Mouse (Mus musculus): ENCODE data around the gene Gtpbp3. TPM values are rescaled to one million over a fixed set of nuclear protein-coding genes. Genes with fewer than 3 reads are reported as not detected.

The Gtpbp3 gene
- polyA plus RNA-seq, 1 experiment: 56.8 TPM

- TF ChIP-seq CTCF (IDR thresholded peaks at IDR 0.05; ENCODE audit: borderline replicate concordance, control insufficient read depth, extremely low read depth, insufficient read depth, low read length, poor library complexity) (no peak), POLR2A (IDR thresholded peaks at IDR 0.05; ENCODE audit: control insufficient read depth, extremely low read depth, insufficient read depth, low read length, poor library complexity) (no peak)
These were observed 33.2 kb upstream of the Gtpbp3 start for GRCm38 (mm10) chr8:71454668-71455067.

GRCm38 (mm10) chr8:71456906-71457305, 31.0 kb upstream of the Gtpbp3 start:
- H3K4me3 ChIP-seq (ENCODE audit: control insufficient read depth, insufficient read depth, low read length): no peak overlapping the region
- no peak overlapping the region for H3K27ac ChIP-seq (ENCODE audit: control insufficient read depth, insufficient read depth, low read length)
- WGBS: 87% methylated on average over 22 of the region's 22 CpGs
- H3K4me1 ChIP-seq (replicated peaks; ENCODE audit: control insufficient read depth, insufficient read depth, low read length): peaks cover 15% of the 10 kb centered on the region
- no peaks in the 10 kb centered on the region for H3K27me3 ChIP-seq (ENCODE audit: control insufficient read depth, insufficient read depth, low read length)
- peaks cover 43% of the 10 kb centered on the region for H3K36me3 ChIP-seq (ENCODE audit: control insufficient read depth, insufficient read depth, low read length)
- TF ChIP-seq POLR2A (IDR thresholded peaks at IDR 0.05; ENCODE audit: control insufficient read depth, extremely low read depth, insufficient read depth, low read length, poor library complexity) (no peak), CTCF (IDR thresholded peaks at IDR 0.05; ENCODE audit: borderline replicate concordance, control insufficient read depth, extremely low read depth, insufficient read depth, low read length, poor library complexity) (no peak)
- no peak for DNase-seq

More at GRCm38 (mm10) chr8:71454668-71455067, 33.2 kb upstream of the Gtpbp3 start:
- H3K36me3 ChIP-seq (ENCODE audit: control insufficient read depth, insufficient read depth, low read length): peaks cover 30% of the 10 kb centered on the region
- no peak overlapping the region for H3K4me3 ChIP-seq (ENCODE audit: control insufficient read depth, insufficient read depth, low read length)
- H3K27me3 ChIP-seq (ENCODE audit: control insufficient read depth, insufficient read depth, low read length): no peaks in the 10 kb centered on the region
- no peak for DNase-seq
- H3K4me1 ChIP-seq (replicated peaks; ENCODE audit: control insufficient read depth, insufficient read depth, low read length): 0 out of 2 replicates have a peak, but pooled peaks cover 3% of the 10 kb centered on the region
- no peak overlapping the region for H3K27ac ChIP-seq (ENCODE audit: control insufficient read depth, insufficient read depth, low read length)
- 92% methylated on average over 8 of the region's 8 CpGs for WGBS

GRCm38 (mm10) chr8:71457659-71458270, 30.1 kb upstream of the Gtpbp3 start:
- H3K4me3 ChIP-seq (ENCODE audit: control insufficient read depth, insufficient read depth, low read length): no peak overlapping the region
- H3K27me3 ChIP-seq (ENCODE audit: control insufficient read depth, insufficient read depth, low read length): no peaks in the 10 kb centered on the region
- H3K4me1 ChIP-seq (replicated peaks; ENCODE audit: control insufficient read depth, insufficient read depth, low read length): peaks cover 18% of the 10 kb centered on the region
- TF ChIP-seq CTCF (IDR thresholded peaks at IDR 0.05; ENCODE audit: borderline replicate concordance, control insufficient read depth, extremely low read depth, insufficient read depth, low read length, poor library complexity) (no peak), POLR2A (IDR thresholded peaks at IDR 0.05; ENCODE audit: control insufficient read depth, extremely low read depth, insufficient read depth, low read length, poor library complexity) (no peak)
- whole genome bisulfite sequencing: 96% methylated on average over 20 of the region's 20 CpGs
- no peak for DNase-seq
- H3K27ac ChIP-seq (ENCODE audit: control insufficient read depth, insufficient read depth, low read length): no peak overlapping the region
- peaks cover 43% of the 10 kb centered on the region for H3K36me3 ChIP-seq (ENCODE audit: control insufficient read depth, insufficient read depth, low read length)

GRCm38 (mm10) chr8:71460716-71461115, 27.2 kb upstream of the Gtpbp3 start:
- H3K4me1 ChIP-seq (replicated peaks; ENCODE audit: control insufficient read depth, insufficient read depth, low read length): peaks cover 30% of the 10 kb centered on the region
- WGBS: 97% methylated on average over 6 of the region's 6 CpGs

GRCm38 (mm10) chr8:71461152-71461840, 26.6 kb upstream of the Gtpbp3 start:
- WGBS: 96% methylated on average over 47 of the region's 47 CpGs
- Histone ChIP-seq H3K27ac (ENCODE audit: control insufficient read depth, insufficient read depth, low read length) (no peak overlapping the region), H3K4me1 (replicated peaks; ENCODE audit: control insufficient read depth, insufficient read depth, low read length) (peaks cover 30% of the 10 kb centered on the region), H3K4me3 (ENCODE audit: control insufficient read depth, insufficient read depth, low read length) (no peak overlapping the region), H3K36me3 (ENCODE audit: control insufficient read depth, insufficient read depth, low read length) (peaks cover 43% of the 10 kb centered on the region), H3K27me3 (ENCODE audit: control insufficient read depth, insufficient read depth, low read length) (no peaks in the 10 kb centered on the region)
- no peak for DNase-seq
- TF ChIP-seq POLR2A (IDR thresholded peaks at IDR 0.05; ENCODE audit: control insufficient read depth, extremely low read depth, insufficient read depth, low read length, poor library complexity) (no peak), CTCF (IDR thresholded peaks at IDR 0.05; ENCODE audit: borderline replicate concordance, control insufficient read depth, extremely low read depth, insufficient read depth, low read length, poor library complexity) (no peak)

More at GRCm38 (mm10) chr8:71460716-71461115, 27.2 kb upstream of the Gtpbp3 start:
- H3K27ac ChIP-seq (ENCODE audit: control insufficient read depth, insufficient read depth, low read length): no peak overlapping the region
- H3K27me3 ChIP-seq (ENCODE audit: control insufficient read depth, insufficient read depth, low read length): no peaks in the 10 kb centered on the region
- no peak for DNase-seq
- H3K4me3 ChIP-seq (ENCODE audit: control insufficient read depth, insufficient read depth, low read length): no peak overlapping the region
- H3K36me3 ChIP-seq (ENCODE audit: control insufficient read depth, insufficient read depth, low read length): peaks cover 43% of the 10 kb centered on the region
- no peak for TF ChIP-seq CTCF (IDR thresholded peaks at IDR 0.05; ENCODE audit: borderline replicate concordance, control insufficient read depth, extremely low read depth, insufficient read depth, low read length, poor library complexity)
- TF ChIP-seq POLR2A (IDR thresholded peaks at IDR 0.05; ENCODE audit: control insufficient read depth, extremely low read depth, insufficient read depth, low read length, poor library complexity): no peak

- TF ChIP-seq POLR2A (IDR thresholded peaks at IDR 0.05; ENCODE audit: control insufficient read depth, extremely low read depth, insufficient read depth, low read length, poor library complexity) (no peak), CTCF (IDR thresholded peaks at IDR 0.05; ENCODE audit: borderline replicate concordance, control insufficient read depth, extremely low read depth, insufficient read depth, low read length, poor library complexity) (no peak)
These were observed 25.7 kb upstream of the Gtpbp3 start for GRCm38 (mm10) chr8:71462191-71462590.

More at GRCm38 (mm10) chr8:71462191-71462590, 25.7 kb upstream of the Gtpbp3 start:
- 56% methylated on average over 4 of the region's 4 CpGs for WGBS
- Histone ChIP-seq H3K4me1 (replicated peaks; ENCODE audit: control insufficient read depth, insufficient read depth, low read length) (peaks cover 30% of the 10 kb centered on the region), H3K27me3 (ENCODE audit: control insufficient read depth, insufficient read depth, low read length) (no peaks in the 10 kb centered on the region), H3K4me3 (ENCODE audit: control insufficient read depth, insufficient read depth, low read length) (peak overlapping the region; percentile 89), H3K36me3 (ENCODE audit: control insufficient read depth, insufficient read depth, low read length) (peaks cover 37% of the 10 kb centered on the region), H3K27ac (ENCODE audit: control insufficient read depth, insufficient read depth, low read length) (peak overlapping the region; percentile 90)
- DNase-seq: no peak
